Mouse (Mus musculus) neural tube, embryonic 12.5 days (tissue): ENCODE measurements at regions not wholly inside any gene's neighbourhood (a gene's known extent, or its start where the extent isn't known, plus 50 kb on each side); places are given as distances from the start of the nearest gene placed in this dataset.

ENCODE experiments used
- ATAC-seq: fragments of 200-750 bp; cut with Nextera tagmentation; 2 replicates; pipeline ENCODE4 v1.8.0; 2017; ENCODE audit warnings: low read depth, mild to moderate bottlenecking, moderate TSS enrichment, moderate library complexity; ENCODE audit not compliant: low FRiP score
- H3K27ac ChIP-seq: fragments of 300-500 bp; sonication (generic); 2 replicates; pipeline ENCODE4 v1.5.1; 2016
- H3K27me3 ChIP-seq: fragments of 300-500 bp; sonication (generic); replicated peaks from 2 replicates; pipeline ENCODE4 v1.6.1; 2016; ENCODE audit warnings: mild to moderate bottlenecking
- H3K36me3 ChIP-seq: fragments of 300-500 bp; sonication (generic); 2 replicates; pipeline ENCODE4 v1.6.1; 2016; ENCODE audit warnings: mild to moderate bottlenecking
- H3K4me1 ChIP-seq: fragments of 300-500 bp; sonication (generic); 2 replicates; pipeline ENCODE4 v1.6.1; 2016
- H3K4me2 ChIP-seq: fragments of 300-500 bp; sonication (generic); replicated peaks from 2 replicates; pipeline ENCODE4 v1.6.1; 2016; ENCODE audit warnings: mild to moderate bottlenecking
- H3K4me3 ChIP-seq: fragments of 300-500 bp; sonication (generic); 2 replicates; pipeline ENCODE4 v1.5.1; 2016
- H3K9ac ChIP-seq: fragments of 300-500 bp; sonication (generic); 2 replicates; pipeline ENCODE4 v1.6.1; 2016; ENCODE audit warnings: mild to moderate bottlenecking
- H3K9me3 ChIP-seq: fragments of 300-500 bp; sonication (generic); 2 replicates; pipeline ENCODE4 v1.6.1; 2016; ENCODE audit warnings: mild to moderate bottlenecking
- WGBS: fragments of 180-500 bp; shearing (Covaris S2); methylation state at CpG from one replicate; pipeline ENCODE4 v1.1.7; 2016; 5-methylcytosine and 5-hydroxymethylcytosine counted together

DNA sequence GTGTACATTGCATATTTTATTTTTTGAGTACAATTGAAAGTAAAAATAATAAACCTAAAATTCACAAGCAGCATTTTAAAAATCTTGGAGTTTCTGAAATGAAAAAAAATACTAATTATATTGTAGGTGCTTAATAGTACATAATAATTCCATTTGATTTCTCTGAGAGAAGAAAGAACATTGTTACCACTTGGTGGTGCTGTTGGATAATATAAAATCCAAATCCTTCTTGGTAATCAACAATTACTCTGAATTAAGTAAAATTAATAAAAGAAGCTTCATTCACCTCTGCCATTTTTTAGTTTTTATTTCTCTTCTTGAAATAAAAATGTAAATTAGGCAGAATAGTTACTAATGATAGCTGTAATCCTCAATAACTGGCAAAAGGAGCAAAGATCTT lies 563.2 kb upstream of the Pcdh20 start:
- no peak overlapping the region for H3K4me2 ChIP-seq
- H3K27me3 ChIP-seq = no peaks in the 10 kb centered on the region
- ATAC-seq = no peak

DNA sequence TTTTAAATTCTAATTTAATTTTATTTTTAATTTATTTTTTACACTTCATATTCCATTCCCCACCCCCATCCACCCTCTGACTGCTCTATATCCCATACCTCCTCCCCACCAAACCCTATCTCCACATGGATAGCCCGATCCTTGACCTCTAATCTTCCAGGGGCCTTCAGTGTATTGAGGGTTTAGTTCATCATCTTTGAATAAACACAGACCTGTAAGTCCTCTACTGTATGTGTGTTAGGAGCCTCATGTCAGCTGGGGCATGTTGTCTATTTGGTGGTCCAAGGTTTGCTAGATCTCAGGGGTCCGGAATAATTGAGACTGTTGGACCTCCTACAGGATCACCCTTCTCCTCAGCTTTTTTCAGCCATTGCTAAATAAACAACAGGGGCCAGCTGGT lies 540.2 kb upstream of the Pcdh20 start:
- H3K36me3 ChIP-seq = no peaks in the 10 kb centered on the region
- no peak overlapping the region for H3K4me2 ChIP-seq
- WGBS = 87% methylated on average over 2 of the region's 2 CpGs
- no peak overlapping the region for H3K4me3 ChIP-seq
- ATAC-seq = no peak
- H3K27ac ChIP-seq = no peak overlapping the region
- no peaks in the 10 kb centered on the region for H3K4me1 ChIP-seq
- H3K27me3 ChIP-seq = no peaks in the 10 kb centered on the region
- no peak overlapping the region for H3K9ac ChIP-seq
- H3K9me3 ChIP-seq = no peaks in the 10 kb centered on the region

More for the DNA sequence above, 563.2 kb upstream of the Pcdh20 start:
- Histone ChIP-seq H3K36me3 (no peaks in the 10 kb centered on the region), H3K27ac (no peak overlapping the region), H3K9me3 (peaks cover 6% of the 10 kb centered on the region), H3K4me1 (no peaks in the 10 kb centered on the region), H3K4me3 (no peak overlapping the region), H3K9ac (no peak overlapping the region)

DNA sequence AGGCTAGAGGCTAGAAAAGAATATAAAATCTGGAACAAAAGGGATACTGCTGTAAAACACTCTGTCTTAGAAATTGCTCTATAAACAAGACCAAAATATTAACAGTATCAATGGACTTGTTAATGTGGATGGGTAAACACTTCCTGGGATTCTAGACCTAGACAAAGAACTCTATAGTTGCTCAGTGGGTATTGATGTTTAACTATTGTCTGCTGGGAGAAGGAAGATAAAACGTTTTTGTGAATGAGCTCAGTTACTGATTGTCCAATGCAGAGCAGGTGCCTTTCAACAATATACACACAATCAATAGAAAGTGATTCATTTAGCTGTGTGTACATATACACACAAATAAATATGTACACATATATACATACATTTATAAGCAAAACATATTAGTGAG lies 538.5 kb upstream of the Pcdh20 start:
- Histone ChIP-seq H3K4me2 (no peak overlapping the region), H3K9ac (no peak overlapping the region), H3K27me3 (no peaks in the 10 kb centered on the region), H3K36me3 (no peaks in the 10 kb centered on the region), H3K4me1 (no peaks in the 10 kb centered on the region), H3K4me3 (no peak overlapping the region), H3K9me3 (no peaks in the 10 kb centered on the region), H3K27ac (no peak overlapping the region)
- WGBS = 28% methylated on average over 1 of the region's 1 CpGs
- ATAC-seq = 0 out of 2 replicates have a peak, but pooled peaks have one; percentile 21

DNA sequence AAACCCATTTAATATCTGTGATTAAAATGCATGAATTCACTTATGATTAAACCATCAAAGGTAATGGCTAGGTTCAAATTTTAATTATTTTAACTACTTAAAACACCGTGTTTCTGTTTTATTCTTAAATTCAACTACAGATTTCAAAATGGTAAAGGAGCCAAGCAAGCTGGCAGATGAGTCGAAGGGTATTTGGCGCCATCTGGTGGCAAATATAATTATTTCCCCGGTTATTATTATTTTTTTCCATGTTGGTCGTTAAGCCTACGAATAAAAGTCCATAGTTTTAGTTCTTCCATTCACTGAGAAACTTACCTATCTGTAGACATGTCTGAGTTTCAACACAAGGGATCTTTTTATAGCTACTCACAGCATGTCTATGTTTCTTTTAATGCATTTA lies 510.7 kb upstream of the Pcdh20 start:
- no peak overlapping the region for H3K4me3 ChIP-seq
- H3K36me3 ChIP-seq = no peaks in the 10 kb centered on the region
- no peaks in the 10 kb centered on the region for H3K4me1 ChIP-seq
- no peaks in the 10 kb centered on the region for H3K9me3 ChIP-seq
- no peak for ATAC-seq
- H3K4me2 ChIP-seq = no peak overlapping the region
- no peak overlapping the region for H3K9ac ChIP-seq
- WGBS = 13% methylated on average over 6 of the region's 6 CpGs
- H3K27me3 ChIP-seq = no peaks in the 10 kb centered on the region
- H3K27ac ChIP-seq = no peak overlapping the region

DNA sequence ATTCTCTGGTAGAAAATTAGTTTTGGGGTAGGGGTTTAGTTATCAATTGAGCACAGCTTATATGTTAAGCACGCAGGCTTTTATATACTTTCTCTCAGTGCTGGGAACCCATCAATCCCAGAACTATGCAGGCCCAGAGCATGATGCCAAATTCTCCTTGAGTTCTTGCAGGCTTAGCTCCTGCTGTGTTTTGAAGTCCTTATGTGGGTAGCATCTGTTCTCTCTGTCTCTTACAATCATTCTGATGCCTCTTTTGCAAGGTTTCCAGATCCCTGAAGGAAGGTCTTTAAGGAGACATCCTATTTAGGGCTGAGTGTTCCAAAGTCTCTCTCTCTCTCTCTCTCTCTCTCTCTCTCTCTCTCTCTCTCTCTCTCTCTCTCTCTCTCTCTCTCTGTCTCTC lies 504.8 kb upstream of the Pcdh20 start:
- no peak overlapping the region for H3K4me2 ChIP-seq
- H3K4me3 ChIP-seq = no peak overlapping the region
- no peaks in the 10 kb centered on the region for H3K36me3 ChIP-seq
- H3K9me3 ChIP-seq = no peaks in the 10 kb centered on the region
- H3K27ac ChIP-seq = no peak overlapping the region
- 96% methylated on average over 1 of the region's 1 CpGs for WGBS
- no peak for ATAC-seq
- no peaks in the 10 kb centered on the region for H3K4me1 ChIP-seq
- no peaks in the 10 kb centered on the region for H3K27me3 ChIP-seq
- no peak overlapping the region for H3K9ac ChIP-seq

DNA sequence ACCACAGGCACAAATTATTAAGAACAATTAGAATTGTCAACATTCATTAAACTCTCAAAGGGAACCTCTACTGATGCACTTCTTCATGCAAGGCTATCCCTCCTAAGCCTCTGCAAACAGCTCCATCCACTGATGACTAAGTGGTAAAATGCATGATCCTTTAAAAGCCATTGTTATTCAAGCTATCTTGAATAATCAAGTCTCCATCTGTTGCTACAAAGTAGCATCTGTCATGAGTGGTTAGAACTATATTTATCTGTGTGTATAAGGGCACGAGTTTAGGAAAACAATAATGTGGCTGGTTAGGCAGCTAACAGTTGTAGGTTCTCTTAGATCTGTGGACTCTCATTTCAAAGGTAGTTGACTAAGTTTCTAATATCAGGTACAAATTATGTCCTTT lies 463.4 kb upstream of the Pcdh20 start:
- WGBS = 65% methylated on average over 1 of the region's 1 CpGs
- ATAC-seq = no peak

More for the DNA sequence above, 463.4 kb upstream of the Pcdh20 start:
- no peak overlapping the region for H3K9ac ChIP-seq
- H3K4me1 ChIP-seq = no peaks in the 10 kb centered on the region
- no peaks in the 10 kb centered on the region for H3K27me3 ChIP-seq
- no peak overlapping the region for H3K4me2 ChIP-seq
- H3K9me3 ChIP-seq = no peaks in the 10 kb centered on the region
- no peaks in the 10 kb centered on the region for H3K36me3 ChIP-seq
- no peak overlapping the region for H3K27ac ChIP-seq
- H3K4me3 ChIP-seq = no peak overlapping the region
